In genomic region chrX:12587192-12587957, GRCm38 (mm10) we compare ENCODE assay signal across 8 mouse cellular contexts. TPM values are rescaled to one million over a fixed set of nuclear protein-coding genes. Genes with fewer than 3 reads are reported as not detected.
DNase-seq lines count a peak whose midpoint lies in the region; ATAC-seq lines count a peak whose summit lies in the region.

TSS of gene Atp6ap2 (plus strand) at chrX:12587801.

- no peaks in the 10 kb centered on the region for H3K36me3 ChIP-seq in heart, embryonic 14.5 days (ENCODE audit: control insufficient read depth, insufficient read depth, low read length)
- H3K36me3 ChIP-seq in liver, embryonic 13.5 days = no peaks in the 10 kb centered on the region
- H3K36me3 ChIP-seq in stomach, embryonic 16.5 days (ENCODE audit: control insufficient read depth, insufficient read depth, low read length) = no peaks in the 10 kb centered on the region

- no peaks in the 10 kb centered on the region for H3K4me1 ChIP-seq in heart, embryonic 14.5 days (ENCODE audit: control insufficient read depth in 2 of 2, insufficient read depth in 2 of 2, low read length in 2 of 2)
- H3K4me1 ChIP-seq in liver, embryonic 13.5 days (replicated peaks) = peaks cover 14% of the 10 kb centered on the region
- H3K4me1 ChIP-seq in stomach, embryonic 16.5 days (ENCODE audit: control insufficient read depth, insufficient read depth, low read length) = no peaks in the 10 kb centered on the region

- peak within 1 kb of the TSS; percentile 72 for H3K4me3 ChIP-seq in heart, embryonic 14.5 days (ENCODE audit: control insufficient read depth in 1 of 2, insufficient read depth in 1 of 2, low read depth in 1 of 2, low read length in 2 of 2)
- peak within 1 kb of the TSS; percentile 79 for H3K4me3 ChIP-seq in liver, embryonic 13.5 days (replicated peaks)
- H3K4me3 ChIP-seq in stomach, embryonic 16.5 days (replicated peaks; ENCODE audit: low read length) = peak within 1 kb of the TSS; percentile 74

- peak; percentile 97 for ATAC-seq in CD4-positive, CD25-positive, alpha-beta regulatory T cell, adult 4 months
- peak; percentile 98 for ATAC-seq in heart, embryonic 14.5 days (ENCODE audit: insufficient number of reproducible peaks, insufficient read depth, low FRiP score, low read depth)
- ATAC-seq in liver, embryonic 13.5 days (ENCODE audit: low read depth) = peak; percentile 97
- ATAC-seq in stomach, embryonic 16.5 days (ENCODE audit: insufficient read depth, low FRiP score) = peak; percentile 99

- peak within 1 kb of the TSS; percentile 89 for H3K9ac ChIP-seq in heart, embryonic 14.5 days (ENCODE audit: low read length)
- peak within 1 kb of the TSS; percentile 90 for H3K9ac ChIP-seq in liver, embryonic 13.5 days
- peak within 1 kb of the TSS; percentile 88 for H3K9ac ChIP-seq in stomach, embryonic 16.5 days (ENCODE audit: low read length)

- H3K9me3 ChIP-seq in heart, embryonic 14.5 days (ENCODE audit: control insufficient read depth, low read length) = no peaks in the 10 kb centered on the region
- H3K9me3 ChIP-seq in liver, embryonic 13.5 days (replicated peaks) = no peaks in the 10 kb centered on the region
- no peaks in the 10 kb centered on the region for H3K9me3 ChIP-seq in stomach, embryonic 16.5 days (replicated peaks; ENCODE audit: control insufficient read depth, low read length)

- peak within 1 kb of the TSS; percentile 64 for H3K4me2 ChIP-seq in heart, embryonic 14.5 days (ENCODE audit: low read length)
- H3K4me2 ChIP-seq in liver, embryonic 13.5 days = peak within 1 kb of the TSS; percentile 69
- peak within 1 kb of the TSS; percentile 55 for H3K4me2 ChIP-seq in stomach, embryonic 16.5 days (ENCODE audit: low read depth, low read length)

- H3K27me3 ChIP-seq in heart, embryonic 14.5 days (ENCODE audit: control insufficient read depth, insufficient read depth, low read length) = no peaks in the 10 kb centered on the region
- H3K27me3 ChIP-seq in liver, embryonic 13.5 days = no peaks in the 10 kb centered on the region
- H3K27me3 ChIP-seq in stomach, embryonic 16.5 days (ENCODE audit: control insufficient read depth, insufficient read depth, low read length) = no peaks in the 10 kb centered on the region; the same call in 1 of the 2 replicates

- 16% methylated on average over 48 of the region's 49 CpGs for WGBS in heart, embryonic 14.5 days
- 9% methylated on average over 49 of the region's 49 CpGs for WGBS in liver, embryonic 13.5 days (ENCODE audit: insufficient replicate concordance)
- WGBS in stomach, embryonic 16.5 days = 13% methylated on average over 49 of the region's 49 CpGs

- peak within 1 kb of the TSS; percentile 52 to 62; a peak in 2 of 4 replicates for H3K27ac ChIP-seq in heart, embryonic 14.5 days (replicated peaks in 1 of 2; ENCODE audit: control insufficient read depth in 1 of 2, insufficient read depth in 1 of 2, low read depth in 2 of 2, low read length in 2 of 2)
- H3K27ac ChIP-seq in liver, embryonic 13.5 days = peak within 1 kb of the TSS; percentile 80
- H3K27ac ChIP-seq in stomach, embryonic 16.5 days (ENCODE audit: low read length) = peak within 1 kb of the TSS; percentile 72

- peak; percentile 89 for DNase-seq in c-Kit-negative CD71-positive TER-119-positive erythroid progenitor cells, embryonic 14.5 days (ENCODE audit: low read depth, low spot score)
- peak; percentile 90 for DNase-seq in fibroblast of lung, adult 2 months (ENCODE audit: low read depth)
- DNase-seq in kidney, postnatal 14 days = peak; percentile 94
- DNase-seq in liver, embryonic 13.5 days = peak; percentile 90
- peak; percentile 84 for DNase-seq in neural tube, embryonic 10.5 days (ENCODE audit: extremely low spot score, low spot score)

RNA-seq across cellular contexts. Expression of gene Atp6ap2, which starts in this region (rescaled TPM):
- 10 to 100 TPM; 52.5 to 65.3 TPM for polyA plus RNA-seq in CD4-positive, CD25-positive, alpha-beta regulatory T cell, adult 4 months (2017; shearing (Covaris generic))
- 57.1 and 66.2 TPM in 2 replicates for polyA plus RNA-seq in heart, embryonic 14.5 days (2014; fragmentation: Nextera tagmentation; extraction: Ambion mirVana)
- polyA plus RNA-seq in liver, embryonic 13.5 days (2015; fragmentation: Nextera tagmentation; extraction: Ambion mirVana) = 59.0 and 69.5 TPM in 2 replicates
- polyA plus RNA-seq in stomach, embryonic 16.5 days (2015; fragmentation: Nextera tagmentation; extraction: Ambion mirVana) = 125 and 139 TPM in 2 replicates

Comparison
In these comparisons a context has a peak if more than half of its experiments do, and no peak if none do; other contexts are left out.
1. Peak in every context shown above with its lines: DNase-seq, ATAC-seq, H3K4me3 ChIP-seq and H3K27ac ChIP-seq.